Mouse (Mus musculus) thymus, adult 2 months (tissue): ENCODE measurements at regions not wholly inside any gene's neighbourhood (a gene's known extent, or its start where the extent isn't known, plus 50 kb on each side); places are given as distances from the start of the nearest gene placed in this dataset.

ENCODE experiments used
- CTCF ChIP-seq: fragments of 200-500 bp; IDR thresholded peaks from 2 replicates; pipeline ENCODE4 v1.5.1; 2012; ENCODE audit warnings: mild to moderate bottlenecking, control low read depth, low read length, moderate library complexity, borderline replicate concordance; ENCODE audit not compliant: control insufficient read depth, poor library complexity, insufficient read depth; ENCODE audit errors: extremely low read depth
- POLR2A ChIP-seq: fragments of 200-500 bp; IDR thresholded peaks from 2 replicates; pipeline ENCODE4 v1.6.1; 2012; ENCODE audit warnings: mild to moderate bottlenecking, low read length, control low read depth, moderate library complexity; ENCODE audit not compliant: control insufficient read depth, poor library complexity, insufficient read depth; ENCODE audit errors: extremely low read depth

DNA sequence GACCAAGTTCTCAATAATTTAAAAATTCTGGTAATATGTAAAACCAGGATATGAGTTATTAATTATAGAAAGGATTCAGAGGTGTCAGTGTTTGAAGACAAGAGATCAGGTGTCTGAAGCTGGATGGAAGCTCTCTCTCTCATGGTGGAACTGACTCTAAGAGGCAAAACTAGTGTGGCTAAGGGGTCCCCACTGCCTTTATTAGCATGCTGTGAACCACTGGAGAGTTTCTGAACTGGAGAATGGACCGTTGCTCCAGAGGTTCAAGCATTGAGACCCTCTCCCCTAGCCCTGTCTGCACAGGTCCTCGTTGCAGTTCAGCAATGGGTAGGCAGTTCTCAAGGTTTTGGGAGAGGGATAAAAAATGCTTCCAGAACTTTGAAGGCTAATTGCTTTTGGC lies 191.4 kb upstream of the Gm5148 start:
- no peak for TF ChIP-seq CTCF
- TF ChIP-seq POLR2A, result no peak
